Mouse (Mus musculus) liver, adult 2 months (tissue): ENCODE results near the gene Med11.

Experiments used
- CTCF ChIP-seq: fragments of 200-500 bp; IDR thresholded peaks from 2 replicates; pipeline ENCODE4 v1.5.1; 2011; ENCODE audit warnings: low read depth, low read length, control low read depth
- POLR2A ChIP-seq: fragments of 200-500 bp; IDR thresholded peaks from 2 replicates; pipeline ENCODE4 v1.6.1; 2011; ENCODE audit warnings: low read length, control low read depth; ENCODE audit not compliant: insufficient read depth; ENCODE audit errors: extremely low read depth

DNA sequence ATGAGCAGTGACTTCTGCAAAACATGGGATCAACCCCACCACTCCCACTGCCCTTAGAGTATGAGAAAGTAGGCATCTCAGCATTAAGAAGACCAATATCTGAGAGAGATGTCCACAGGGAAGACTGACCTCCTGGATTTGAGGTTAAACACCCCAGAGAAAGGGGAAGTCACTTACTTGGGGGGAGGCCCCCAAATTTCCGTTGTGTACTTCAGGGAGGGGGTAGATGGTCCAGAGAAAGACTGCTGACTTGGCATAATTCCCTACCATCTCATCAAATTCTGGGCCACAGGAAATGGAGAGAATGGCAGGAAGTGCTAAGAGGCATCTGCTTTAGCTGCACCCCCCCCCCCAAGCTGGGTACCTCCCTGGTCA is 18.2 kb upstream of the Med11 start:
- TF ChIP-seq CTCF (no peak), POLR2A (no peak)
